Mouse (Mus musculus) spleen, adult 18-20 months (tissue): ENCODE measurements around the gene Ccdc188.
"Not testable (repeated sequence)": the region's sequence is repeated elsewhere in the genome, so short reads cannot be mapped to it uniquely, and the experiment has no call there.

Experiments used
- DNase-seq, 2 experiments: peaks; one replicate each; pipeline ENCODE4 v3.0.0; 2022; ENCODE audit warnings: mixed read lengths in 2 of 2

Gene Ccdc188

DNA sequence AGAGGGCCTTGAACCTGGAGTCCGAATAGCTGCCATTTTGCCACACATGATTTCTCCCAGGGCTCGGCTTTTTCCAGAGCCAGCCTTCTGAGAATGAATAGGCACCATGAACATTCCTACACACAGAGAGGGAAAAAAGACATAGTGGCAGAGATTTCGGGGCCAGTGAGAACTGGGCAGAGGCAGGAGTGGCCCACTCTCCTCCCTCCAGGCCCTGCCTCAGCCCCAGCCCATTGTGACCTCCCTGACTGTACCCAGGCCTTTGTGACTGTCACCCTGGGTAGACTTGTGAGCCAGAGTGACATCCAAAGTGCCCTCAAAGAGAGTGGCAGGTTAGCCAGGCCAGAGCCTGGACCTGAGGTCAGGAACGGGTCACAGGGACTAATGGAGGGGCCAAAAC lies at the start of gene Ccdc188:
Gene Ccdc188 (plus strand): TSS at position 301 of the 400 bp plus-strand sequence.
- DNase-seq: no peak

DNA sequence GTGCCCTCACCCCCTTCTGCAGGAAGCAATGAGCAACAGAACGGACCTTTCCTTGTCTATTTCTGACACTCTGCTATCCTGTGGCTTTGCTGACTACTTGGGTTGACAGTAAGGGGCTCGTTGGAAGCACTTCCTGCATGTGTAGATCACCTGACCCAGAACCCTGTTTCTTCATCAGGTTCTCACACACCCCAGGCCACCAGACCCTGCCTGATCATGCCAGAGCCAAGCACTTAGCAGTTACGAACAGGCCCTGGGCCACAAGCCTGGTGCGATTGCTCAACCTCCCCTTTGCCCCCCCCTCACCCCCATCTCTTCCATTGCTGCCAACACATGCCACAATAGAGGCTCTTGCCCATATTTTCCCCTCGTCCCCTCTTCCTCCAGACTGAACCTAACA lies 48.5 kb upstream of the Ccdc188 start:
- no peak for DNase-seq

DNA sequence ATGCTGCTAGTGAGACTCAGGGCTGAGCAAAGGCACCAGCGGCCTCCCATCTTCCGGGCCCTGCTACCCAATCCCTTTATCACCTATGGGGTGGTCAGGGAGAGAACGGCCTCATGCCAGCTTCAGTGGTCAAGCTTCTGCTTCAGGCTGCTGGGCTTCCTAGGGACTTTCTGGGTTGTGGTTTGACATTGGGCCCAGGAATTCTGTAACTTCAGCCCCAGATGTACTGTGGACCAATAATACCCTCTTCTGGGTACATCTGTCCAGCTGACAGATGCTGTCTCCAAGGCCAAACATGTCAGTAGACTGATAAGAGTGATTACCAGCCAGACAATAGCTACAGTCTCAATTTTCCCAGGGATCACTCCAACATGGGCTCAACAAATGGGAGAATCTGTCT lies 47.9 kb upstream of the Ccdc188 start:
- no peak for DNase-seq

DNA sequence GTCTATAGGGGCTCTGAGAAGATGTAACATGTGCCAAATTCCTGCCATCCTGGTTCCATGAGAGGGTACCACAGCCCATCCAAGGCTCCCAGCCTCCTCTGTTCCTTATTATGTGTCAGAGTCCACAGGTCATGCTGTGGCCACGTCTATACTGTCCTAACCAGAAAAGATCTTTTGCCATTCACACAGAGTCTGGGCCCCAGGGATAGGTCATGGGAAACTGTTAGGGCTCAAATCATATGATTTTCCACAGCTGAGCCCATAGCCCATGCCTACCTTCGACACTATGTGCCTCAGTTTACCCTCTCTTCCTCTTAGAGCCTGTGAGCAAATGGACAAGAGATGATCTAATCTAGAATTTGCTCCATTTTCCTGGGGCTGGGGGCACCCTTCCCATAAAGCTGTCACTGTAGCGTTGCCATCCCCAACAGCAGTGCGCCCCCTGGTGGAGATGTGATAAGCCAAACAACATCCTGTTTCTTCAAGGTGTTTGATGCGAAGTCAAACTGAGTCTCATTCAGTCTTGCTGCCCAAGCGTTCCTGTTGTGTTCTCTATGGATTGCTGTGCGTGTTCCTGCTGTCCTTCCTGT lies 45.3 kb upstream of the Ccdc188 start:
- peak; percentile 20 to 78 for DNase-seq

DNA sequence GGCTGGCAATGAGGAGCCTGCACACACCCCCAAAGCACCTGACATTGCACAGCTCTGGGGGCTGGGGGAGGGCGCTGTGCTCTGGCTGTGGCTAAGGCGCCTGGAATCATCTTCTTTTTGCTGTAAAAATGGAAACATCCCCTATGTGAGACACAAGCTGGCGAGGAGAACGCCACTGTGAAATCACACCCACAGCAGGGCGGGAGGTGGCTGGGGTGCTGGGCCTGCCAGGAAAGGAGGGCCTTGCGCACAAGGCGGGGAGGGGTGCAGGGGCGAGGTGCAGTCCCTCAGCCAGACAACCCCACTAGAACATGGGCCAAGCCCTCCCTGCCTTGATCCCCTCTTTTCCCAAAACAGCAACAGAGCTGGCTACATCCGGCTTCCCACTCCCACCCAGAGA lies 44.4 kb upstream of the Ccdc188 start:
- no peak for DNase-seq

DNA sequence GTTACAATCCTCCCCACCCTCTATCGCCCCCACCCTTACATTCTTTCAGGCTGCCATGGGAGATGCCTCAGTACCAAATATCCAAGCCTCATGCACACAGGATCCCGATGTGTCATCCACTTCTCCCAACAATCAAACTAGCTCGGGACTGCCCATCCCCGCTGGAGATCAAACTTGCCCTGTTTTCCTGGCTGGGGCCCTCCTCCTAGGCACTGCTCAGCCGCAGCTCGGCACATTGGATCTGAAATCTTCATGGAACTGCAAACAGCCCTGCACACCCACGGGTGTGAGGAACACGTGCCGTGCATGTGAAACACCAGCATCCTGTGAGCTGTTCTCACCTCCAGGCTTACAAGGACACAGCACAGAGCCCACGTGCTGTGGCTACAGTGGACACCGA lies 43.9 kb upstream of the Ccdc188 start:
- DNase-seq: no peak

DNA sequence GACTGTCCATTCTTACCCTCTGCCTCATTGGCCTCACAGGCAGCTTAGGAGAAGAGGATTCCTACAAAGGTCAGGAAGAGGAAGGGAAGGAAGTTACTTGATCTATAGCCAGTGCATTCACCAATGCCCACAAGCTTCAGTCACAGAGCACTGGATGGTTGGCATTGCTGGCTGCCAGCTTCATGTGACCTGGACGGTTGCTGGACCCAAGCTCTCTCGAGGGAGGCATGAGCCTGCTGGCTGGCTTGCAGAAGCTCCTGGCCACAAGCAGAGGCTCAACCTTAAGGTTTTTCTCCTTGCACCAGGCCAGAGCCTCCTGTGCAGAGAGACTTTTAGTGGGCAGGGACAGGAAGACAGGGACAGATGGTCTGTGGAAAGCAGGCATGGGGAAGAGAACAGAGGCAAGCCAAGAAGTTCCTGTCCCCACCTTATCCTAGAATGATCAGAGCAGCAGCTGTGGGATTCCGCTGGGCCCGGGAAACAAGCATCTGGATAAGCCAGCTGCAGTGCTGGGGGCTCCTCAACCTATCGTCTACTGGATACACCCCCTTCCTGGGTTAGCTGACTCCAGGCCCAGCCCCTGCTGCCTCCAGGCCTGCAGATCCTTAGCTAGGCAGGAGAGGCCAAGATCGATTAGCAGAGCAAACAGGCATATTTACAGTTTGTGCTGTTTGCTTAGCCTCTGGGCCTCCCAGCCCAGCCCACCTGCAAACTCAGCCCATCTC lies 41.7 kb upstream of the Ccdc188 start:
- no peak for DNase-seq

DNA sequence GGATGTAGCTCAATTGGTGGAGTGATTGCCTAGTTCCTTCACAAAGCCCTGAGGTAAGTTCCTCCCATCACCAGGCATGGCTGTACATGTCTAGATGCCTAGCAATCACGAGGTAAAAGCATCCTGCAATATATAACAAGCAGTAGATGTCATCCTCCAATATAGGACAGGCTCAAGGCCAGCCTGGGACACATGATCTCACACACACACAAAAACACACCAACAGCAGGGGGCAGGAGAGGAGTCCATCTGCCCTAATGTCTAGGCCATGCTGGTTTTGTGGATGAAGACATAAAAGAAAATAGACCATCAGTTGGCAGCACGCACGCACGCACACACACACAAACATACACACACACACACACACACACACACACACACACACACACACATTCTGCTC lies 40.9 kb upstream of the Ccdc188 start:
- no peak for DNase-seq

DNA sequence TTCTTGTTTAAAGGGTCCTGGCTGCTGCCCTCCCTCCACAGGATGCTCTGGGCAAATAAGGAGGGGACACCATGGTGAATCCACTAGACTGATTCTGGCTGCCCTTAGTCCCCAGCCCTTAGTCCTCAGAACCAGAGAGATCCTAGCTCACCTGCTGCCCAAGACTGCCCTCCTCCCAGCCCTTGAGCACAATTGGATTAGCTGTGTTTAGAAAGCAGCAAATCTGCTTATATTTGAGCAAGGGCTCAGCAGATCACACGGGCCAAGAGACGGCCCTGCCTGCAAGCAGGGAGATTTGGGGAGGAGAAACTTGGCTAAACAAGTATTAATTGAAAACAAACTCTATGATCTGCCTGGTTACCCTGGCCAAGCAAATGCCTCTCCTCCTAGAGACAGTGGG lies 38.1 kb upstream of the Ccdc188 start:
- DNase-seq: no peak

DNA sequence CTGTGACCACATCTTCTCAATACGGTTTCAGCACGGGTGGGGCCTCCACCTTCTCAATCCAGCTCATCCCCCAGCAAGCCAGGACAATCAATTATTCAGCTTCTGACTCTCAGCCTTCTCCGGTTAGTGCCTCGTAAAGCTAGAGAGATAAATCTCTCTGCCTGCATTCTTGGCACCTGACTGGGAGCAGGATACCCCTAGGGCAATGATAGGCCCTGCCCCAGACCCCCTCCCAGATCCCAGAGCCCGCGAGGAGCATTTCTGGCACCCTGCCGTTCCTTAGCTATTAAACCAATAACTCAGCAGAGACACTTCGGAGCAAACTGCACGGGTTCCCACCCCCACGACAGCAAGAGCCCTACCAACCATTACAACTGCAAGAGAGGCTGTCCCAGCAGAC lies 36.3 kb upstream of the Ccdc188 start:
- no peak for DNase-seq

DNA sequence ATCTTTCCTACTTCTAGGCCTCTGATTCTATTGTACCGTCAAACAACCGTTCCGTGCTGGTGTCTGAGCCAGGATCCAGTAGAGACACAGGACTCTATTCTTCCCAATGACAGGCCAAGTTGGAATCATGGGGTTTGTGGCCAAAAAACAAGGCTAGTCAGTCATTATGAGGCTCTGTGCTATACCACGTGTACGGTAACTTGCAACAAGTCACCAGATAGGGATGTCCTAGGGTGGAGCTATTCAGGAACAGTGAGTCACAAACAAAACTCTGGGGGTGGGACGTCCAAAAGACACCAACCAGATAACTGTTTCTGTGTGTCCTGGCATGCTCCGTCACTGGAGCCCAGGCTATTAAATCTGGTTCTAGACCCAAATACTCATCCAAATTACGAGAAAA lies 34.9 kb upstream of the Ccdc188 start:
- no peak for DNase-seq

DNA sequence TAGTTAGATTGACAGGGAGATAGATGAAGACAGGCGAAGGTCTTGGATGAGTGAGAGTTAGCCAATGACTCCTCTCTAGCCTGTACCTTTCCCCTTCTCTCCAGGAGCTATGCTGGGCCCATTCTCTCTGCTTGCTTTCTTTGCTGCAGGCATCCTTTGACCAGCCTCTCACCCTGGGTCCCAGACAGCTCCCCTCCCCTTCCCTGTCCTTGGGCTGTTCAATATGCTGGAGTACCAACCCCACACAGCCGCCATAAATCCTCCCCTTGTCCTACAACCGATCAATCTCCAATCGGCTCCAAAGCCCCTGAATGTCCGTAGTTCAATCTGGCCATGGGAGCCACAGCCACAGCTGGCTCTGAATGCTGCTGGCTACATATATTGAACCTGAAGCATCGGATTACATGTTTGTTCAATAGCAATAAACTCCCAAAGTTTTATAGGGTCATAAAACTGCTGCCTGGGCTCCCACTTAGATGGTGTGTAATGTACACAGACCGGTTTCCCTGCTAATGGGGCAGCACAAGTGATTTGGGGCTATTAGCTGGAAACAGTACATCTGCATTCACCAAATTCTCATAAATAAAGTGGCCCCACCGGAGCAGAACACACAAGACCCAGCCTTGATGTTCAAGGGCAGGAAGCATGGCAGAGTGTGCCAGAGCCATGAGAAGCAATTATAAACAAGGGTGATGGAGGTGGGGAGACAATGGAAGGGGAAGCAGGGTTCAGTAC lies 31.8 kb upstream of the Ccdc188 start:
- no peak for DNase-seq

DNA sequence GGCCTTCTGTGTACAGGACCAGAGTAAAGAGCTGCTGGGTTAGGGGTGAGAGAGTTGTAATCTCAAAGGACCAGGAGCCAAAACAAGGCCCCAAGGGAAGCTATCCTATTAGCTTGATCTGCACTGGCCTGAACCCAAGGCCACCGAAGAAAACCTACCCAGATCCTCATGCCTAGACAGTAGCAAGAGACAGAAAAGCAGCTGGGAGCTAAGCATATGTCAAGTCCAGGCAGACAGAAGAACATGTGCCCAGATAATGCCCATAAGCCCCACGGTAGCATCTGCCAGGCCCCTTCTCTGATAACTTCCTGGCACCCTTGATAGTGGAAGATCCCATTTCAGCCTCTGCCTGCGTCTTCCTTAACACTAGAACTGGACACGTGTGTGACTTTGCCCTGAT lies 30.9 kb upstream of the Ccdc188 start:
- no peak for DNase-seq

DNA sequence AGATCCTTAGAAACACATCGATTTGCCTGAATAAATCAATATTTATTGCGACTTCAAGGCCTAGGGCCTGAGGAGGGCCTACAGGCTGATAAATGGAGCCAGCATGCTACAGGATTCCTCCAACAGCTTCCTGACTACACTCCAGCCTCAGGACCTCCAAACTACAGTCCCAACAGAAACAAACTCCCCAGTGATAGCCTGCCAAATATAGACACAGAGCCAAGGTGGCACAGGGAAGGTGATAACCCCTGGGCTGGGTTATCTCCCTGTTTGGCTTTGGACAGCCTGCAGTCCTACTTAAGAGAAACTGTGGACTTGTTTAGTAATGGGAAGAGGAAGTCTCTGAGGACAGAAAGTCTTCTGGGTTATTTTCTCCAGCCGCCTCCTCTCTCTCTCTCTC lies 30.5 kb upstream of the Ccdc188 start:
- DNase-seq: no peak

DNA sequence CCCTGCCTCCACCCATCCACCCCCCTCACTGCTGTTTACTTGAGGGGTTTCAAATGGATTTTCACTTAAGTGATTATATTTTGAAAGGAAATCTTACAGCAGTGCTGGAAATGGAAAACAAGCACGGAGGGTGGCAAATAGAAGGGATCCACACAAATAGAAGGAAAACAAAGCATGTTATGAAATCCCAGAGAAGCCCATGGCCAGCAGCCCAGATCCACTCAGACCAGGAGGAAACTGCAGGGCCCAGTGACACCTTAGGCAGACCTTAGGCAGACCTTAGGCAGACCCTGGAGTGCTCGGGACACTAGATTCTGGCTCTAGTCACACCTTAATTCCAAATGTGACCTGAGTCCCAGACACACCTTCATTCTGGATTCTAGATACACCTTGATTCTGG lies 26.7 kb upstream of the Ccdc188 start:
- no peak for DNase-seq

DNA sequence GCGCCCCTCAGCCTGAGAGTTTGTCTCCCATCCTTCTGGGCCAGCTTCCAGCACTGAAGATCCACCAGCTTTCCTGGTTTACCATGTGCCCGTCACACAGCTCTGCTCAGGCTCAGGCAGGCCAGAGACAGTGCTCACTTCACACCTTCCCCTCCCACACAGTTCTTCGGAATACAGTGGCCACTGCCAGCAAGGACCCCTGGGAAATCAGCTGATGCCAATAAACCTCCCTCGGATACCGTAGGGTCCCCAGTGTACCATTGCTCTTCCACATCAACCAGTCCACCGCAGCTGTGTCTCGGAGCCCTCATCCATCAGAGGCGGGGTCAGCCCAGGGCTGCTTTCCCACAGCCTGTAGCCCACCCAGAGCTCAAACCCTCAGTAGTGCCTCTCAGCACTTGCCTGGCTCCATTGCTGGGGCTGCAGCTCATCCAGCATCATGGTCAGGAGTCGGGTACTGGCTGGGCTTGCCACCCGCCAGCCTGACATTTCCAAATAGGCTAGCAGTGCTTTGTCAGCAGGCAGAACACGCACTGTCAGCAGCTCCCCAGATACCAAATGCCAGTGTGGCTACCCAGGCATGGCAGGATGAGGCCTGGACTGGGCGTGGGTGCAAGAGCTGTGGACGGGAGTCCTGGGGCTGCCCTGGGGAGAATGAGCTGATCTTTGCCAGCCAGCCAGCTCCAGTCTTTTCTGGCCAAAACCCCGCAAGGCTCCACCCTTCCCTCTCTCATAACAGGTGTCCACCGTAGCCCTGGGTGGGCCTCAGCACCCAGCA lies 23.3 kb upstream of the Ccdc188 start:
- DNase-seq: no peak

DNA sequence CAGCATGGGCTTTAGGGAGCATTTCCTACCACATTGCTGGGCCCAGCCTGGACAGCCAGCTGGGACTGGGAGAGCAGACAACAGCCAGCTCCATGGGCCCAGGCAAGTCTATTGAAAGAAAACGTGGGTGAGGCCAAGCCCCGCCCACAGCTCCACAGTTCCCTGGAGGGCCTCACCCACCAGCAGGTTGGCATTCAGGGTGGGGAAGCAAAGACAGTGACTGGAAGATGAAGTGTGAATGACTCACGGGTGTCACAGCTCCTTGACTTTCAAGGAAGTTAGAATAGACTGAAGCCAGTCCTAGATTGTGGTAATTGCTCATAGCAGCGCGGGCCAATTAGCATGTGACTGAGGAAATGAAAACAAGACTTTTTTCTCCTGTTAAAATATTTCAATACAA lies 22.6 kb upstream of the Ccdc188 start:
- DNase-seq: no peak

DNA sequence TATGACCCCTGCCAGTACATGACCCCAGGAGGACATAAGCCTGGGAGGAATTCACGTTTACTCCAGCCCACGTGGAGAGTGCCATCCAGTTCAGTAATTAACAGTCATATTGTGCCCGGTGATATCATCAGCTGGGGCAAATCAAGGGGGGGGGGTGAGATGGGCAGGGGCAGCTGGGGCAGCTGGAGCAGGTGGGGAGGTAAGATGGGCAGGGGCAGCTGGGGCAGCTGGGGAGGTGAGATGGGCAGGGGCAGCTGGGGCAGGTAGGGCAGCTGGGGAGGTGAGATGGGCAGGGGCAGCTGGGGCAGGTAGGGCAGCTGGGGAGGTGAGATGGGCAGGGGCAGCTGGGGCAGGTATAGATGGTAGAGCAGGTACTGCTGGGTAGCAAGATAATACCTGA lies 22.1 kb upstream of the Ccdc188 start:
- not testable (repeated sequence) for DNase-seq

DNA sequence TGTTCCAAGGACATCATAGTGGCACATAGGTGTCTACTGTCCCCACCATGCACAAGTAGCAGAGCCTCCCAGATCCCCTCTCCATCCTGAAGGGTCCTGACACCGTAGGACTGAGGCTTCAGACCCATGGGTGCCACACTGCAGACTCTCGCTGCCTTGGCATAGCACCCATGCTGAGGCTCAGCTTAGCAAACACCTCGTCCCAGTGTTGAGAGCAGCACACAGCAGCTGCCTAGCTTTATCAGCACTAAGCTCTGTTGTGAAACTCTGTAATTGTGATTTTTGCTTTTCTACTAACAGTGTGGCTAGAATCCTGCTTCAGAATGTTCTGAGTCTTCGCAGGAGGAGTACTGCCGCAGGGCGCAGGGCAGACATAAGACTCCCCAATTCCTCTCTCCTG lies 19.8 kb upstream of the Ccdc188 start:
- no peak for DNase-seq

DNA sequence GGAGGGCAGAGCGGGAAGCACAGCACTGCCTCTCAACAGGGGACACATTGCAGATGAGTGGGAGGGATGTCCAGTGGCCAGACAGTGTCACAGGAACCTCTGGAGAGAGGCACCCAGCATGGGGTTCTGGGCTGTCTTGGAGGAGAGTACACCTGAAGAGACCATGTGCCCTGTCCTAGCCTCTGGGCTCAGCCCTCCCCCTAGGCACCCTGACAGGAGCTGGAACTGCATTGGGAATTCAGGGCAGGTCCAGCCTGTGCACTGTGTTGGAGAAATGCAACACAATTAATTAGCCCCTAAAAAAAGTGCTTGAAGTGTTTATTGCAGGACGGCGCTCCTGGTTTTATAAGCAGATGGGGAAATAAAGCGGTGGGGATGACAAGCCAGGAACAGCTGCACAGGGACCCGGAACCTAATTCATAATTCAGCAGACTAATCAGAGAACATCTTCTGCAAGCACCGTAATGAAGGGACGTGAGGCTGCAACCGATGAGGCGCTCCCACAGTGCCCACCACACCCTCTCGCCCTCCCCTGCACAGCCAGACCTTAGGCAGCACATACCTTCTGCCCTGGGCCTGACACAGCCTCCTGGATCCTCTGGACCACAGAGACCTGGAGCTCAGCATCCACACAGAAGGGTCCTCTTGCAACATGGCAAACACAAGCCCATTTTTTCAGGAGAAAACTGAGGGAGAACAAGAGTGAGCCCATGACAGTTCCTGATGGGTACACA lies 19.1 kb upstream of the Ccdc188 start:
- DNase-seq: no peak

DNA sequence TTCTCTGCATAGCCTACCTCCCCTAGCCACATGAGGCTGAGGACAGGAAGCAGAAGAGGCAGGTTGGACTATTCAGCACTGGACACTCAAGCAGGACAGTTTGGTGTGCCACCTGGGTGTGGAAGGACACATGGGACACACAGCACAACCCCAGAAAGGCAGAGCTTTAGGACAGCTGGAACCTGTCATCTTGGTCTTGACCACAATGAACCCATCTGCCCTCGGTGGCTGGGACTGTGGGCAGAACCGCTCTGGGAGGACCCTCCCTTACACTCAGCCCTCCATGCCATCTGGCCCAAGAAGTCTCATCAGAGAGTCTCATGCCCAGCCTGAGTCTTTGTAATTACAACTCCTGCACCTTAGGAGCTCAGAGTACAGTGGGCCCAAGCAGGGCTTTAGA lies 17.6 kb upstream of the Ccdc188 start:
- no peak for DNase-seq

DNA sequence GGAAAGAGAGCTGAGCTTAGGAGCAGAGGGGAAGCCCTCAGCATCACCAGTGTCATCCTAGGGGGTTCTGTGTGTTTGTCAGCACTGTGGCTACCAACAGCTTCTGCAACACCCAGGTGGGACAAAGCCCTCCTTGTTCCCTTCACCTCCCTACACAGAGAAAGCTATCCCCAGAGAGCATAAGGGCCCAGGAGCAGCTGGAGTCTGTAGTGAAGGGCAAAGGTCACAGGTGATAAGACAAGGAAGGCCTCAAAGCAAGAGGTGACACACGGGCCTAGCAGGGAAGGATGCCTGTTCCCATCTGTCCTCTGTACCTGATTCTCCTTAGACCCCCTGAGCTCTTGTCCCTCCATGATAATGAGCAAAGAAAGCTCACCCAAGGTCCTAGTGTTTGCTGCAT lies 16.1 kb upstream of the Ccdc188 start:
- DNase-seq: no peak

DNA sequence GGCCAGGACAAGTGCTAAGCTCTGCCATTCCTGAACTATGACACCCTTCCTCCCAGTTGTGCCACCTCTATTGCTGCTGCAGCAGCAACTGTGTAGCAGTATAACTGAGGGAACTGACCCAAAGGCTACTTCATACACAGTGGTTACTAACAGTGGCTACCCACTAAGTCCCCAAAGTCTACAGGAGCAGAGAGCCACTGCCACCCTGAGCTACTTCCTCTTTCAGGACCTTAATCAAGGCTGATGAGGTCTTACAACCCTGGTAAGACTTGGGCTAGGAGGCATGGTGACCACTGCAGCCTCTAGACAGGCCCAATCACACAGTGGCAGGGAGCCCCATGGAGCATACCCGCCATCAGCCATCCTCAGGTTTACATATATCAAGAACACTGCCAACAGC lies 15.6 kb upstream of the Ccdc188 start:
- no peak for DNase-seq
